Mouse (Mus musculus): ENCODE data around the gene Zc3h15. TPM values are rescaled to one million over a fixed set of nuclear protein-coding genes. Genes with fewer than 3 reads are reported as not detected.

The Zc3h15 gene
- polyA plus RNA-seq, 1 experiment from 2014 or later, result 191 TPM

DNA sequence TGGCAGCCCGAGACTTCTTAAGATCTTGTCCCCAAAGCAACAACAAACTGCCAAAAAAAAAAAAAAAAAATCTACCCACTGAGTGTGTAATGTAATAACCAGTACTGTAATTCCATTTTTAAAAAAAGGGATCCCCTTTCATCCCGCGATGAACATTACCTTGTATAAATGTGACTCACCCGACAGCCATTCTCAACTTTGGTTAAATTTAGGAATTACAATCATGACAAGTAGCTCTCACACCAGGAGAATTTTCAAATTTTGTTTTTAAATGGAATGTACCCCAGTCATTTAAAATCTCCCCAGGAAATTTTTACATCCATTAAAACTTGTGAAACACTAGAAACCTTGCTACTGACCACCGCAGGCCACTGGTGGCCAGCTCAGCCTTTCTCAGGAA lies 69.7 kb downstream of the Zc3h15 start:
- H3K4me2 ChIP-seq (replicated peaks; ENCODE audit: low read depth, low read length), result no peak overlapping the region
- no peak overlapping the region for H3K9ac ChIP-seq (ENCODE audit: low read depth, low read length)
- H3K4me1 ChIP-seq (replicated peaks; ENCODE audit: control insufficient read depth, insufficient read depth, low read length), result peaks cover 3% of the 10 kb centered on the region; the same call in 1 of the 2 replicates
- WGBS, result 88% methylated on average over 5 of the region's 5 CpGs
- DNase-seq (ENCODE audit: low spot score) (no peak), ATAC-seq (ENCODE audit: low FRiP score) (no peak)
- H3K4me3 ChIP-seq (ENCODE audit: low read depth, low read length), result no peak overlapping the region
- H3K27ac ChIP-seq (ENCODE audit: low read depth, low read length), result no peak overlapping the region
- no peaks in the 10 kb centered on the region for H3K9me3 ChIP-seq (ENCODE audit: control insufficient read depth, low read length)
- no peaks in the 10 kb centered on the region for H3K36me3 ChIP-seq (ENCODE audit: control insufficient read depth, insufficient read depth, low read length)
- no peaks in the 10 kb centered on the region for H3K27me3 ChIP-seq (ENCODE audit: control insufficient read depth, insufficient read depth, low read length)

Other genes with a start within 250 kb of the Zc3h15 start
- gene Itgav, start 80.0 kb downstream of the Zc3h15 start, polyA plus RNA-seq (2014; fragmentation: Nextera tagmentation; extraction: Ambion mirVana), result 40.3 and 42.8 TPM in 2 replicates
- gene Fam171b, start 168.2 kb downstream of the Zc3h15 start, polyA plus RNA-seq (2014; fragmentation: Nextera tagmentation; extraction: Ambion mirVana), result 42.7 and 48.6 TPM in 2 replicates

Measured in hindbrain, embryonic 11.5 days (tissue).